Mouse (Mus musculus) midbrain, embryonic 16.5 days (tissue): ENCODE data around the gene Tcf7l2. TPM values are rescaled to one million over a fixed set of nuclear protein-coding genes. Genes with fewer than 3 reads are reported as not detected.

Source experiments
- ATAC-seq: fragments of 200-750 bp; cut with Nextera tagmentation; 2 replicates; pipeline ENCODE4 v1.8.0; 2017; ENCODE audit warnings: moderate TSS enrichment
- H3K27ac ChIP-seq: fragments of 300-500 bp; sonication (generic); 2 replicates; pipeline ENCODE4 v1.5.1; 2014; ENCODE audit warnings: mild to moderate bottlenecking, low read length, mixed read lengths
- H3K27me3 ChIP-seq: fragments of 300-500 bp; sonication (generic); 2 replicates; pipeline ENCODE4 v1.6.1; 2014; ENCODE audit warnings: low read depth, low read length, mixed read lengths; ENCODE audit not compliant: control insufficient read depth, insufficient read depth
- H3K36me3 ChIP-seq: fragments of 300-500 bp; sonication (generic); 2 replicates; pipeline ENCODE4 v1.6.1; 2014; ENCODE audit warnings: mild to moderate bottlenecking, low read length, moderate library complexity, mixed read lengths; ENCODE audit not compliant: control insufficient read depth, insufficient read depth
- H3K4me1 ChIP-seq: fragments of 300-500 bp; sonication (generic); 2 replicates; pipeline ENCODE4 v1.6.1; 2014; ENCODE audit warnings: mild to moderate bottlenecking, low read length, mixed read lengths; ENCODE audit not compliant: control insufficient read depth, insufficient read depth
- H3K4me2 ChIP-seq: fragments of 300-500 bp; sonication (generic); 2 replicates; pipeline ENCODE4 v1.6.1; 2014; ENCODE audit warnings: mild to moderate bottlenecking, low read length, mixed read lengths
- H3K4me3 ChIP-seq: fragments of 300-500 bp; sonication (generic); 2 replicates; pipeline ENCODE4 v1.5.1; 2014; ENCODE audit warnings: low read depth, mild to moderate bottlenecking, low read length, moderate library complexity, mixed read lengths
- H3K9ac ChIP-seq: fragments of 300-500 bp; sonication (generic); 2 replicates; pipeline ENCODE4 v1.6.1; 2014; ENCODE audit warnings: low read depth, low read length, mixed read lengths
- H3K9me3 ChIP-seq: fragments of 300-500 bp; sonication (generic); replicated peaks from 2 replicates; pipeline ENCODE4 v1.6.1; 2014; ENCODE audit warnings: mild to moderate bottlenecking, low read length, mixed read lengths; ENCODE audit not compliant: control insufficient read depth, poor library complexity, severe bottlenecking
- WGBS: fragments of 180-500 bp; shearing (Covaris S2); extraction: QIAGEN DNeasy Blood & Tissue Kit; methylation state at CpG from one replicate; pipeline ENCODE4 v1.1.7; 2014; 5-methylcytosine and 5-hydroxymethylcytosine counted together
- polyA plus RNA-seq: library from polyadenylated mRNA; unstranded; fragments of >200 nt; fragmentation: Nextera tagmentation; extraction: Ambion mirVana; gene quantifications from 2 replicates; pipeline ENCODE4 v1.2.1, GENCODE M21; 2015

Gene Tcf7l2
- polyA plus RNA-seq, 1 experiment from 2014 or later: 824 TPM

GRCm38 (mm10) chr19:55797834-55798233, 56.2 kb downstream of the Tcf7l2 start:
- Histone ChIP-seq H3K9ac (no peak overlapping the region), H3K36me3 (no peaks in the 10 kb centered on the region), H3K4me1 (peaks cover 16% of the 10 kb centered on the region), H3K27me3 (no peaks in the 10 kb centered on the region), H3K27ac (no peak overlapping the region), H3K4me2 (no peak overlapping the region), H3K9me3 (no peaks in the 10 kb centered on the region), H3K4me3 (no peak overlapping the region)
- 68% methylated on average over 3 of the region's 3 CpGs for WGBS
- no peak for ATAC-seq

DNA sequence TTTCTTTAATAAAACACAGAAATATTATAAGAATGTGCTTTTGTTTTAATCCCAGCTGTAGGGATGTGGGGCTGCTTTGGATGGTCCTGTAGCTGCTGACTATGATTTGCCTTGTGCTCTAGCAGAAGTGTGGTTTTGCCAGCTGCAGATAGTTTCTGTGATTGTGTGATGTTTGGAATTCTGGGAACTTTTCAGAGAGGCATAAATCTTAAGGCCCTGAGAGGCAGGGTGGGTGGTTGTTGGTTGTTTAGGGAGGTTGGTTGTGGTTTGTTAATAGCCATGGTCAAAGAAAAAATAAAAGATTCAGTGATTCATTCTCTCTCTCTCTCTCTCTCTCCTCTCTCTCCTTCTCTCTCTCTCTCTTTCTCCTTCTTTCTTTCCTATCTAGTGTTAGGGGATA, 57.8 kb downstream of the Tcf7l2 start:
- Histone ChIP-seq H3K27ac (no peak overlapping the region), H3K4me1 (peaks cover 17% of the 10 kb centered on the region), H3K4me2 (no peak overlapping the region), H3K9me3 (no peaks in the 10 kb centered on the region), H3K27me3 (no peaks in the 10 kb centered on the region), H3K36me3 (no peaks in the 10 kb centered on the region), H3K4me3 (no peak overlapping the region), H3K9ac (no peak overlapping the region)
- no peak for ATAC-seq

DNA sequence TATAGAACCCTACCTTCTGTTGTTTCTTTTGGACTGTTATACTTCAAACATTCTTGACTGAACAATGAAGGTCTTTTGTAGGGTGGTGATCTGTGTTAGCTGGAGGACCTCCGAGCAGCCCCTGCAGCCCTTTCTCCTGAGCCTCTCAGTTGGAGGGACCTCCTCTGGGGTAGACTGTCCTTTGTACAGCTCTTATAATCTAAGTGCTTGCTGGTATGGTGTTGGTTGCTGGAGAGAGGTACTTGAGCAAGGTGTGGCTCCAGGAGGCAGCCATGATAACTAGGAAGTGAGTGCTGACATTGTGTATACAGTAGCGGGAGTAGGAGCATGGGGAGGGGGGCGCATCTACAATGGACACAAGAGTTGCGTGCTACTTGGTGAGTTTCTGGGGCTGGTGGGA, 58.4 kb downstream of the Tcf7l2 start:
- Histone ChIP-seq H3K4me3 (no peak overlapping the region), H3K27ac (no peak overlapping the region), H3K36me3 (no peaks in the 10 kb centered on the region), H3K9me3 (no peaks in the 10 kb centered on the region), H3K4me2 (no peak overlapping the region), H3K9ac (no peak overlapping the region), H3K4me1 (peaks cover 17% of the 10 kb centered on the region), H3K27me3 (no peaks in the 10 kb centered on the region)
- 92% methylated on average over 4 of the region's 4 CpGs for WGBS
- no peak for ATAC-seq

DNA sequence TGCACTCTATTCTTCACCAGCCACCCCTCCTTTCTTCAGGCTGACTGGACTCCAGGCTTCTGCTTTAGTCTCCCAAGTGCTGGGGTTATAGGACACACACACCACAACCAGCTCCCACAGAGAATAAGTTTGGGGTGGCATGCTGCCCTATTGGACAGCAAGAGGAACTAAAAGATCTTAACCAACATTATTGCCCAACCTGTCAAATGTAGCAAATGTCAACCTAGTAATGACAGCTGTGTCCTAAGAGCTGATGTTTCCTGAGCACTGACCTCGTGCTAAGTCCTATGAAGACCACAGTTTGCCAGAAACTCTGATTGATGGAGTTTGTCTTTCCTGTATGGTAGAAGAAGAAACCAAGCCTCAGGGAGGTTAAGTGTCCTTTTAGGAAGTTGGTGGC, 61.5 kb downstream of the Tcf7l2 start:
- Histone ChIP-seq H3K4me1 (peaks cover 10% of the 10 kb centered on the region; the same call in 1 of the 2 replicates), H3K27me3 (no peaks in the 10 kb centered on the region), H3K9ac (no peak overlapping the region), H3K4me3 (no peak overlapping the region), H3K36me3 (no peaks in the 10 kb centered on the region), H3K4me2 (no peak overlapping the region), H3K9me3 (no peaks in the 10 kb centered on the region), H3K27ac (no peak overlapping the region)
- WGBS: 79% methylated on average over 1 of the region's 1 CpGs
- ATAC-seq: no peak

DNA sequence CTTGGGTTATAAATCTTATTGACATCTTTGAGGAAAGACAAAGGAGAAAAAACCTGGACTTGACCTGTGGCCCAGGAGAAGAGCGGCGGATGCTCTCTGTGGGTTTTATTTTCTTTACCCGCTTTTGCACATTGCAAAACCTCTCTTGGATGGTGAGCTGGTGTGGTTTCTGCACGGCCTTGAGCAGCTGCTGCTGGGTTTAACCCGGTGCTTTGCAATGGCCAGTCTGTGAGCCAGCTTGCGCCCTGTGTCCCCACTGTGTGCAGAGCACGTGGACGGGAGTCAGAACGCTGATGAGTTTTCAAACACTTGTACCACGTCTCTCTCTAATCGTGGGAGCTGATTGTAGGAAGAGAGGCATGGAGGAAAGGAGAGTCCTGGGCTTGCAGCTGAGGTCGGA, 62.2 kb downstream of the Tcf7l2 start:
- H3K27me3 ChIP-seq: no peaks in the 10 kb centered on the region
- H3K27ac ChIP-seq: no peak overlapping the region
- H3K9me3 ChIP-seq: no peaks in the 10 kb centered on the region
- no peak overlapping the region for H3K4me3 ChIP-seq
- no peak overlapping the region for H3K9ac ChIP-seq
- peaks cover 10% of the 10 kb centered on the region; the same call in 1 of the 2 replicates for H3K4me1 ChIP-seq
- ATAC-seq: no peak
- no peak overlapping the region for H3K4me2 ChIP-seq
- 84% methylated on average over 12 of the region's 12 CpGs for WGBS
- H3K36me3 ChIP-seq: no peaks in the 10 kb centered on the region

- Histone ChIP-seq H3K4me1 (peaks cover 10% of the 10 kb centered on the region), H3K27ac (no peak overlapping the region), H3K27me3 (no peaks in the 10 kb centered on the region), H3K9ac (no peak overlapping the region), H3K9me3 (no peaks in the 10 kb centered on the region), H3K4me3 (no peak overlapping the region), H3K36me3 (no peaks in the 10 kb centered on the region), H3K4me2 (no peak overlapping the region)
- 79% methylated on average over 7 of the region's 7 CpGs for WGBS
- ATAC-seq: no peak
Measured at GRCm38 (mm10) chr19:55804795-55805194, 63.2 kb downstream of the Tcf7l2 start.

DNA sequence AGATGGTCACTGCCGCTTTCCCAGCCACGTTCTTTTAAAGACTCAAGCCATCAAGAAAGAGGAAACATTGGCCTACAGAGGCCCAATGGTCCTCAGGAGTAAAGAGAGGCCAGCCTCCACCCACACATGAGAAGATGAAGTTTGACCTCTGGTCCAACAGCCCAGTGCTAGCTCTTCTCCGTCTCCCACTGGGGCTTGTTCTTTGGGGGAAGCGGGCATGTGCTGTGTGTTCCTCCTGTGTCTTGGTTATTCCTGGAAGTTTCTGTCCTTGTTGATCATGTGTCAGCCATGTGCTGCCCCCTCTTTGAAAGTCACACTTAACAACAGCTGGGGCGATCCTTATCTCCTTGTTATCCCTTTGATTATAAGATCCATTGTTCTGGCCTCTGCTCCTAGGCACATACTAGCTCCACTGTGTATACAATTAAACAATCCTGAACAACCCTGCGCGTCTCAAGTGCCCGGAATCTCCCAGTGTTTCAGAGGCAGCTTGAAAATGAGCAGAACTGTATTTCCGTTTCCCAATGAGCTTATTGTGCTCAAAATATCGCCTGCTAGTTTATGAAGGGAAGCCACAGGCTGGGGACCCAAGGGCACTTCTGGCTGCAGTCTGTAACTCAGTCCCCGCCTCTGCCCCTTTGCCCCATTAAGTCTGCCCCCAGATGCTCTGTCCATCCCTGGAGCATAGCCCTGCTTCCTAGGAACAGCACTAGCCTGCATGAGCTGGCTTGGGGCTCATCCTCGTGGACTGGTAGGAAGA, 65.0 kb downstream of the Tcf7l2 start:
- Histone ChIP-seq H3K27ac (peak overlapping the region; percentile 48; the same call in 1 of the 2 replicates), H3K9me3 (no peaks in the 10 kb centered on the region), H3K9ac (no peak overlapping the region), H3K36me3 (no peaks in the 10 kb centered on the region), H3K4me1 (peaks cover 12% of the 10 kb centered on the region), H3K27me3 (no peaks in the 10 kb centered on the region), H3K4me3 (no peak overlapping the region), H3K4me2 (peak overlapping the region; percentile 23)
- whole genome bisulfite sequencing: 50% methylated on average over 12 of the region's 12 CpGs
- ATAC-seq: no peak

- peaks cover 12% of the 10 kb centered on the region for H3K4me1 ChIP-seq
- ATAC-seq: 0 out of 2 replicates have a peak, but pooled peaks have one; percentile 20
- H3K4me2 ChIP-seq: peak overlapping the region; percentile 23
- H3K27me3 ChIP-seq: no peaks in the 10 kb centered on the region
- H3K27ac ChIP-seq: peak overlapping the region; percentile 48; the same call in 1 of the 2 replicates
- H3K9ac ChIP-seq: no peak overlapping the region
- H3K4me3 ChIP-seq: no peak overlapping the region
- H3K9me3 ChIP-seq: no peaks in the 10 kb centered on the region
- WGBS: 16% methylated on average over 20 of the region's 20 CpGs
- no peaks in the 10 kb centered on the region for H3K36me3 ChIP-seq
Measured at GRCm38 (mm10) chr19:55807194-55808053, 65.8 kb downstream of the Tcf7l2 start.

GRCm38 (mm10) chr19:55808304-55808703, 66.7 kb downstream of the Tcf7l2 start:
- Histone ChIP-seq H3K4me1 (peaks cover 12% of the 10 kb centered on the region), H3K9ac (no peak overlapping the region), H3K4me2 (no peak overlapping the region), H3K27me3 (no peaks in the 10 kb centered on the region), H3K9me3 (no peaks in the 10 kb centered on the region), H3K4me3 (no peak overlapping the region), H3K27ac (no peak overlapping the region), H3K36me3 (no peaks in the 10 kb centered on the region)
- WGBS: 81% methylated on average over 2 of the region's 2 CpGs
- ATAC-seq: no peak
